Mouse (Mus musculus): ENCODE data around the gene Ltv1.

DNA sequence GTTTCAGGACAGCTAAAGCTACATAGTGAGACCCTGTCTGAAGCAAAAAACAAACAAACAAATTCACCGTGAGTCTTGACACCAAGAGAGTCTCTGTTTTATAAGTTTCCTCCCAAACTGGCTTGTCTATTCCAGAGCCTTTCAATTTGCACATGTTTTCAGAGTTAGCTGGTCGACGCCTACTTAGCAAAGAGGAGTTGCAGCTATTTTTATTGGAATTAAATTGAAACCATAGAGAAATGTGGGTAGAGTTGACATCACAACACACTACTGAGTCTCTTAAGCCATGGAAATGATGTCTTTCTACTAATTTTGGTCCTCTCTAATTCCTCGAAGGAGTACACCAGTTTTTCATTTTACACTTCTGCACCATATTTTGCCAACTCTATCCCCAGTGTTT lies 32.1 kb downstream of the Ltv1 start:
- TF ChIP-seq CTCF (IDR thresholded peaks at IDR 0.05; ENCODE audit: borderline replicate concordance, insufficient read depth, low read length): no peak
- TF ChIP-seq POLR2A (IDR thresholded peaks at IDR 0.05; ENCODE audit: low read depth, low read length): no peak

Measured in embryonic fibroblast, embryonic 13.5 days (primary cell).